Mouse (Mus musculus) limb, embryonic 11.5 days (tissue): ENCODE measurements around the gene Senp5. TPM values are rescaled to one million over a fixed set of nuclear protein-coding genes. Genes with fewer than 3 reads are reported as not detected.

ENCODE experiments used
- ATAC-seq: fragments of 200-750 bp; cut with Nextera tagmentation; 2 replicates; pipeline ENCODE4 v1.8.0; 2017; ENCODE audit warnings: low read depth; ENCODE audit not compliant: insufficient number of reproducible peaks, low FRiP score, low TSS enrichment
- DNase-seq: peaks from one replicate; pipeline ENCODE4 v3.0.0-alpha.2; 2015; ENCODE audit warnings: low spot score
- H3K27ac ChIP-seq: fragments of 300-500 bp; sonication (generic); replicated peaks from 2 replicates; pipeline ENCODE4 v1.5.1; 2014; ENCODE audit warnings: low read depth, mild to moderate bottlenecking, low read length
- H3K27me3 ChIP-seq: fragments of 300-500 bp; sonication (generic); 2 replicates; pipeline ENCODE4 v1.6.1; 2014; ENCODE audit warnings: mild to moderate bottlenecking, low read length, mixed read lengths; ENCODE audit not compliant: control insufficient read depth, insufficient read depth
- H3K36me3 ChIP-seq: fragments of 300-500 bp; sonication (generic); 2 replicates; pipeline ENCODE4 v1.6.1; 2014; ENCODE audit warnings: mild to moderate bottlenecking, low read length, moderate library complexity, mixed read lengths; ENCODE audit not compliant: control insufficient read depth, insufficient read depth
- H3K4me1 ChIP-seq: fragments of 300-500 bp; sonication (generic); 2 replicates; pipeline ENCODE4 v1.6.1; 2014; ENCODE audit warnings: low read length, mixed read lengths; ENCODE audit not compliant: control insufficient read depth, insufficient read depth
- H3K4me2 ChIP-seq: fragments of 300-500 bp; sonication (generic); 2 replicates; pipeline ENCODE4 v1.6.1; 2014; ENCODE audit warnings: low read depth, mild to moderate bottlenecking, moderate library complexity; ENCODE audit not compliant: severe bottlenecking
- H3K4me3 ChIP-seq: fragments of 300-500 bp; sonication (generic); 2 replicates; pipeline ENCODE4 v1.5.1; 2014; ENCODE audit warnings: low read depth, low read length
- H3K9ac ChIP-seq: fragments of 300-500 bp; sonication (generic); 2 replicates; pipeline ENCODE4 v1.6.1; 2014; ENCODE audit warnings: mild to moderate bottlenecking, low read length
- H3K9me3 ChIP-seq: fragments of 300-500 bp; sonication (generic); 2 replicates; pipeline ENCODE4 v1.6.1; 2016; ENCODE audit warnings: low read length; ENCODE audit not compliant: control insufficient read depth
- WGBS: fragments of 180-500 bp; shearing (Covaris S2); extraction: QIAGEN DNeasy Blood & Tissue Kit; methylation state at CpG from one replicate; pipeline ENCODE4 v1.1.7; 2014; 5-methylcytosine and 5-hydroxymethylcytosine counted together
- polyA plus RNA-seq: library from polyadenylated mRNA; unstranded; fragments of >200 nt; fragmentation: Nextera tagmentation; extraction: Ambion mirVana; gene quantifications from 2 replicates; pipeline ENCODE4 v1.2.1, GENCODE M21; 2014

Senp5 gene
- polyA plus RNA-seq = 10.9 and 13.4 TPM in 2 replicates

DNA sequence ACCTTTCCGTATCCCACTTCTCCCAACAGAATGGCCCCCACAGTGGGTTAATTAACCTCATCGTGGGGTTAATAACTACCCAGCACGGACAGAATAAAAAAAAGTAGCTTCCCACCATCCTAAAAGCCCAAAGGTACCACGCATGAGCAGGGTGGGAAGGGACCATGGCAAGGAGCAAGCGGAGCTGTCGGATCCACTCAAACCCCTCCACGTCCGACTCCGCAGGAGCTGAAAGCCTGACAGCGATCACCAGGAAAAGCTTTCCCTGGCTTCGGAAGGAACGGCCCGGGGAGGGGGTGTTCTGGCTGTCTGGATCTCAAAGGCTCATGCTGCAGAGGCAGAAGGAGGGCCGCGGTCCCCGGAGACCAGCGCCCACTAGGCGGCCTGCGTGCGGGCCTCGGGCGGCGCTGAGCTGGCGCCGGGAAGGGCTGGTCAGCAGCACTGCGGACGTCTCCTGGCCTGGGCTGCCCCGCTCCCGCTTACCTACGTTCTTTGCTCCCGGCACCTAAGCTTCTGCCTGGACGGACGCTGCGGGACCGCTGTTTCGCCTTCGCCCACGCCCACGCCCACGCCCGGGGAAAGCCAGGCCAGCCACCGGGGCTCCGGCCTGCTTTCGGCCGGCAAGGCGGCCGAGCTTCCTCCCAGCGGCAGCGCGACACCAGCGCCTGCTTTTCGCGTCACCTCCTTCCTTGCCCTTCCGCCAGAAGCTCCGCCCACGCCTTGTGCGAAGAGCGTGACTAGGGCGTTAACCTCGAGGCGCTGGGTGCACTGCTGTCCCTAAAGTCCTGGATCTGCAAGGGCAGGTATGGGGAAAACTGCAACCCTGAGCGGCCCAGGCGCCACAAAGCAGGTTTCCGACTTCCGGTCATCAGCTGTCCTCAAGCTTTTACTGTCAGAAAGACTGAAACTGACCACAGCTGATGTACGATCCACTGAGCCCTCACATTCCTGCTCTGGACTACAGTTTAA is at the start of gene Senp5:
TSS of gene Senp5 (minus strand) at position 779 of the 969 bp plus-strand sequence.
- H3K9me3 ChIP-seq = no peaks in the 10 kb centered on the region
- H3K9ac ChIP-seq = peak within 1 kb of the TSS; percentile 91
- H3K4me2 ChIP-seq = peak within 1 kb of the TSS; percentile 84
- WGBS = 1% methylated on average over 65 of the region's 66 CpGs
- DNase-seq (peak; percentile 90), ATAC-seq (peak; percentile 87)
- no peaks in the 10 kb centered on the region for H3K27me3 ChIP-seq
- H3K4me1 ChIP-seq = peaks cover 14% of the 10 kb centered on the region
- peak within 1 kb of the TSS; percentile 74 for H3K27ac ChIP-seq
- H3K36me3 ChIP-seq = no peaks in the 10 kb centered on the region
- peak within 1 kb of the TSS; percentile 98 for H3K4me3 ChIP-seq

DNA sequence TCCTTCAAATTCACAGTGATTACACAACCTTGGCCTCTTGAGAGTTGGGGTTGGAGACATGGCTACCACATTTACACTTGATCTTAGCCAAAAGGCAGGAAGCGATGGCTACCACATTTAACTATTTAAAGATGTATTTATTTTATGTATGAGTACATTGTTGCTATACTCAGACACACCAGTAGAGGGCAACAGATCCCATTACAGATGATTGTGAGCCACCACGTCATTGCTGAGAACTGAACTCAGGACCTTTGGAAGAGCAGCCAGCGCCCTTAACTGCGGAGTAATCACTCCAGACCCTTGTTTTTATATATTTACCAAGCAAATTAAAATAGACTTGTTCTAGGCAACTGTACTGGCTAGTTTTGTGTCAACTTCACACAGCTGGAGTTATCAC is 39.3 kb upstream of the Senp5 start:
- H3K4me3 ChIP-seq = no peak overlapping the region
- H3K4me2 ChIP-seq = no peak overlapping the region
- ATAC-seq (no peak), DNase-seq (no peak)
- 95% methylated on average over 4 of the region's 4 CpGs for WGBS
- H3K9ac ChIP-seq = no peak overlapping the region
- peaks cover 3% of the 10 kb centered on the region for H3K36me3 ChIP-seq
- H3K4me1 ChIP-seq = no peaks in the 10 kb centered on the region
- H3K9me3 ChIP-seq = no peaks in the 10 kb centered on the region
- H3K27me3 ChIP-seq = no peaks in the 10 kb centered on the region
- no peak overlapping the region for H3K27ac ChIP-seq

DNA sequence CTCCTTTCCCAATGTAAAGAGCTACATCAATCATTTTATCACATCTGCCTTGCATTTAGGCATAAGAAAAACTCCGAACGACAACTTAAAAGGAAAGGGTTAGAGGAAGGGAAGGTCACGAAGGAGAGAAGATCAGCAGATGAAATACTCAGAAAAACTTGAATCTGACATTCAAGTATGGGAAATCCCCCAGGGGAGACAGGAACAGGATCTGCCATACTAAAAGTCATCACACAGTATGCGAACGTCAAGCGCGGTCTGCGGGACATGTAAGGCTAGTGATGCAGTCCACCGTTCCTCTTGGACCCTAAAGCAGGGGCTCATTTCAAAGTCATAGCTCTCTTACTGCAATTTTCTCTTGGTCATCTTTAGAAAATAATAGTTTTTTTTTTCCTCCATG is 16.6 kb upstream of the Senp5 start:
- no peaks in the 10 kb centered on the region for H3K27me3 ChIP-seq
- no peaks in the 10 kb centered on the region for H3K4me1 ChIP-seq
- H3K9me3 ChIP-seq = no peaks in the 10 kb centered on the region
- no peak overlapping the region for H3K27ac ChIP-seq
- H3K4me2 ChIP-seq = no peak overlapping the region
- ATAC-seq (no peak), DNase-seq (no peak)
- H3K4me3 ChIP-seq = no peak overlapping the region
- no peak overlapping the region for H3K9ac ChIP-seq
- peaks cover 14% of the 10 kb centered on the region; the same call in 1 of the 2 replicates for H3K36me3 ChIP-seq
- WGBS = 90% methylated on average over 9 of the region's 9 CpGs

DNA sequence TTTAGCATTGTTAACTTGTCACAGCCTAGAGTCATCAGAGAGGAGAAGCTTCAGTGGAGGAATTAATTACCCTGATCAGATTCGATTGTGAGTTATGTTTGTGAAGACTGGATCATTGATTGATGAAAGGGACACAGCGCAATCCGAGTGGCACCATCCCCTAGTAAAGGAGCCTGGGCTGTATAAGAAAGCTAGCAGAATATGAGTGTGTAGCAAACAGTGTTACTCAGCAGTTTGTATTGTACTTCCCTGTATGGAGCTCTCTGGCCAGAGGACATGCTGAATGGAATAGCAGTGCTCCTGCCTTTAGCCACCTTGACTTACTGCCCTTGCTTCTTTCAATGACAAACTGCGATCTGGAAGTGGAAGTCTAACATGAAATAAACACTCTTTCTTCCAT is 7.2 kb upstream of the Senp5 start:
- Histone ChIP-seq H3K4me3 (no peak overlapping the region), H3K4me1 (no peaks in the 10 kb centered on the region), H3K36me3 (no peaks in the 10 kb centered on the region), H3K9ac (no peak overlapping the region), H3K27me3 (no peaks in the 10 kb centered on the region), H3K9me3 (no peaks in the 10 kb centered on the region), H3K4me2 (no peak overlapping the region), H3K27ac (no peak overlapping the region)
- WGBS = 85% methylated on average over 4 of the region's 4 CpGs
- DNase-seq (no peak), ATAC-seq (no peak)

DNA sequence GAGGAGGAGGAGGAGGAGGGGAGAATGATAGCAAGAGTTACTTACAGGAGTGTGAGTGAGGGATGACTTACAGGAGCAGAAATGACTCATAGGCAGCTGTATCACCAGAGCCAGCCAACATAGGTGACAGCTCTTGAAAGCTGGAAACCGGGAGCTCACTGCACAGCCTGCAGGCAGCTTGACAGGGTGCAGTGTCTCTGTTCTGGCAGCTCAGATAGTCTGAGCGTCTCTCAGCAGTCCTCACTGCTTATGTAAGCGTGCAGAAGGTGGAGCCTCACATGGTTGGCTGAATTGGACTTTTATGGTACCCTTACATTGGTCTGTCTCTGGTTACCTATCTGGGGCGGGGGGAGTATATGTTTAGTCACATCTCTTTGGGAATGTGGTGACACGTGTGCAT is 6.8 kb upstream of the Senp5 start:
- Histone ChIP-seq H3K9ac (no peak overlapping the region), H3K36me3 (no peaks in the 10 kb centered on the region), H3K4me2 (no peak overlapping the region), H3K27ac (no peak overlapping the region), H3K9me3 (no peaks in the 10 kb centered on the region), H3K4me3 (no peak overlapping the region), H3K4me1 (no peaks in the 10 kb centered on the region), H3K27me3 (no peaks in the 10 kb centered on the region)
- ATAC-seq (no peak), DNase-seq (no peak)
- WGBS = 42% methylated on average over 5 of the region's 5 CpGs

DNA sequence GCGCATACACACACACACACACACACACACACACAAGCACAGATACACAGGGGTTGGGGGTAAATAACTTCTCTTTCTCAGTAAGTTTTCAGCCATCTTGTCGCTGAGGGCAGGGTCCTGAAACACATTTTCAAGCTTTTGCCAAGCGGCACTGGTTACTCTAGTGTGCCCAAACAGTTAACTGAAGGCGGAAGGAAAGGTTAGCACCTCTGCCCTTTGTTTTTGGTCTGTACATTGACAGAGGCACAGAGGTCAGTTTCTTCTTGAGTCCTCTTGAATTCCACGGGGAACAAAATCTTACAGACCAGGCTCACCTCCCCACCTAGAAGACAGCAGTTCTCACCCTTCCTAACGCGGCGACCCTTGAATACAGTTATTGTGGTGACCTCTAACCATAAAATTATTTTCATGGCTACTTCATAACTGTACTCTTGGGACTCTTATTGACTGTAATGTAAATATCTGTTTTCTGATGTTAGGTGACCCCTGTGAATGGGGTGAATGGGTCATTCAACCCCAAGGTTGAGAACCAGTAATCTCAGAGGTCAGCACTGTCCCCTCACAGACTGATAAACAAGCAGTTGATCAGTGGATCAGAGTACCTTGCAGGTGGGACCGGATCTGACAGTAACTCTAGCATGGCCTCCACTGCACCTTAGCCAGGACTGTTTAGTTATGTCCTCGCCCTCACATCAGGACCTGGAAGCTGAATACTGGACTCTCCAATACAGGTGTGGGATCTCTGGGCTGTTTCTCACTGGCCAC is 5.6 kb upstream of the Senp5 start:
- Histone ChIP-seq H3K9ac (no peak overlapping the region), H3K4me3 (no peak overlapping the region), H3K27ac (no peak overlapping the region), H3K9me3 (no peaks in the 10 kb centered on the region), H3K27me3 (no peaks in the 10 kb centered on the region), H3K4me1 (no peaks in the 10 kb centered on the region; the same call in 1 of the 2 replicates), H3K36me3 (no peaks in the 10 kb centered on the region), H3K4me2 (no peak overlapping the region)
- WGBS = 76% methylated on average over 10 of the region's 10 CpGs
- ATAC-seq (no peak), DNase-seq (no peak)

DNA sequence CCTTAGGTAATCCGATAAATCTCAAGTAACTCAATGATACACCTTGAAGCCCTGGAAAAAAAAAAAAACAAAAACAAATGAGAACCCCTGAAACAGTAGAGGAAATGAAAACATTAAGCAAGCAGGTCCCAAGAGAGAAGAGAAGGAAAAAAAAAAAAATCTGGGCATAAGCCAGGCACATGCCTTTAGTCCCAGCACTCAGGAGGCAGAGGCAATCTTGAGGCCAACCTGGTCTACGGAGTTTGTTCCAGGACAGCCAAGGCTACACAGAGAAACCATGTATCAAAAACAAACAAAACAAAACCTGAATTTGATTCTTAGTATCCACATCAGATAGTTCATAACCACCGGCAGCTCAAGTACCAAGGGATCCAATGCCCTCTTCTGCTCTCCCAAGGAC is 1.6 kb upstream of the Senp5 start:
- no peak overlapping the region for H3K4me2 ChIP-seq
- ATAC-seq (no peak), DNase-seq (no peak)
- peaks cover 14% of the 10 kb centered on the region for H3K4me1 ChIP-seq
- H3K36me3 ChIP-seq = no peaks in the 10 kb centered on the region
- 98% methylated on average over 3 of the region's 3 CpGs for WGBS
- no peak overlapping the region for H3K27ac ChIP-seq
- no peak overlapping the region for H3K9ac ChIP-seq
- H3K4me3 ChIP-seq = no peak overlapping the region
- no peaks in the 10 kb centered on the region for H3K9me3 ChIP-seq
- H3K27me3 ChIP-seq = no peaks in the 10 kb centered on the region

DNA sequence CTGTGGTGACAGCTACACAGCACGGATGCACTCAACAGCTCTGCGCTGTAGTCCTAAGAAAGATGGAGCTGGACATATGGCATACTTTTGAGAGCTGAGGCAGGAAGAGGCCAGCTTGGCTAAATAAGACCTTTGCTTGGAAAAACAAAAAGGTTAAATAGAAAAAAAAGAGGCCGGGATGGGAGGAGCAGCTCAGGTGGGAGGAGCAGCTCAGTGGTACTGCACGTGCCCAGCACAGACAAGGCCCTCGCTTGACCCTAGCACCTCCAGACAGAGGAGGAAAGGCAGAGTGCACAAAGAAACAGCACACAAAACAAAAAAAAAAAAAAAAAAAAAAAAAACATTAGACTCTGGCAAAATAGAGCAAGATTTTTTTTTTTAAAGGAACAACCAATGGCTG is 6.7 kb downstream of the Senp5 start:
- 90% methylated on average over 5 of the region's 5 CpGs for WGBS
- Histone ChIP-seq H3K27ac (no peak overlapping the region), H3K4me1 (0 out of 2 replicates have a peak, but pooled peaks cover under 1% of the 10 kb centered on the region), H3K4me3 (no peak overlapping the region), H3K27me3 (no peaks in the 10 kb centered on the region), H3K4me2 (no peak overlapping the region), H3K9ac (no peak overlapping the region), H3K36me3 (no peaks in the 10 kb centered on the region), H3K9me3 (no peaks in the 10 kb centered on the region)
- ATAC-seq (no peak), DNase-seq (no peak)
